Mouse (Mus musculus) natural killer cell, adult 2 months (primary cell): ENCODE data around the gene Krt42.
A peak's percentile ranks its signal among the peaks of the same experiment; 100 is the strongest.
"Not testable (repeated sequence)": the region's sequence is repeated elsewhere in the genome, so short reads cannot be mapped to it uniquely, and the experiment has no call there.

Source experiments
- DNase-seq, 2 experiments: peaks; one replicate each; pipeline ENCODE4 v3.0.0; 2022; ENCODE audit warnings: low spot score in 2 of 2

The Krt42 gene

DNA sequence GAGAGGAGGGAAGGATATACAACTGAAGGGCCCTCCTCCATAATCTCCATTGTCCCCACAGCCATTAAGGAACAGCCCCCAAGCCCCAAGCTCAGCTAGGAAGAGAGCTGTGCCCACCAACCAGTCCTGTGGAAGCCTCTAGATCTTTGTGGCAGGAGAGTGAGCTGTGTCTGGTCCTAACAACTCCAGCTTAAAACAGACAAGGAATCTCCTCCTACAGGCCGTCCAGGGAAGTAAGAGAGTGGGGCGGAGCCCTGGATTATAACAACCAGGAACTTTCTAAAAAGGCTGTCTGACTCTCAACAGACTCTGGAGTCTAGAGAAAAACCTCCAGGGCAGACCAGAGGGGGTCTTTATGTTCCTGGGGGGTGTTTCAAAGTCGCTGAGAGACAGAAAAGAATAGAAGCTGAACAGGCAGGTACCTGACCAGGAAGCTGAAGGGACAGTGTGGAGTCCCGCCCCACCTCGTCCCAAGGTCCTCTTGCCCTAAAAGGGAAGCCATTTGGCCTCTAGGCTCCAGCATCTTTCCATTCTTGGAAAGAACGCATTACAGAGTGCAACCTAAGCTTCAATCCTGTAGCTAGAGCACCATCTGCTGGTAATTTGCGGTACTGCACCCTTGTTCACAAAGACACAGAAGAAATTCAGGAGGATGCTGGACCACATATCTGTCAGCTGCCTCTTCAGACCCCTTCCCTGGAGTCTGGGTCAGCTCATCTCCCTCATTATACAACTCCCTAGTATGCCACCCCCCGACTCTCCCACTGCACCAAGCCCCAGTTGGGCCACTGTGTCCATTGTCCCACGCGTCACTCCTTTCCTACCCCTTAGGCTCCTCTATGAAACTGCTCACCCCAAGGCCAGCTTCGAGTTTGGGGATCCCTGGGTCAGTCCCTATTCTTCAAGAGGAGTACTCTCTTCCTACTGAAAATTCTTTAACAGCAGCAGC is 12.2 kb upstream of the Krt42 start:
- peak; percentile 54 to 71 for DNase-seq

GRCm38 (mm10) chr11:100278759-100279158 is 9.1 kb upstream of the Krt42 start:
- DNase-seq = no peak

GRCm38 (mm10) chr11:100277726-100278480 is 8.2 kb upstream of the Krt42 start:
- no peak for DNase-seq

DNA sequence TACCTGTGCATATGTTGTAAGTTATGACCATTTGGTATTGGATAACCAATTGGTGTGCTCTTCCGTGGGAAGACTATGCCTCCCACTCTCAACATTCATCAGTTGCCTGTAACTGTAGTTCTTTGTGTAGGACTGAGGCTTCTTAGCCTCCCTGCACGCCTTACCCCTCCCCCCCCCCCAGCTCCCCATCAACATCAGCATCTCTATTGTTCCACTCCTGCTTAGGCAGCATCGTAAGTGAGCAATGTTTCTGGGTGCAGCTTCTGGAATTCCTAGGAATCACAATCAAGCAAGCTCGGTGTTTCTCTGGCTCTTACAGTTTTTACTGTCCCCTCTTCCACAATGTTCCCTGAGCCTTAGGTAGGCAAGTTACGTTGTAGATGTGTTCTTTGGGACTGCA is 5.8 kb upstream of the Krt42 start:
- DNase-seq = no peak

DNA sequence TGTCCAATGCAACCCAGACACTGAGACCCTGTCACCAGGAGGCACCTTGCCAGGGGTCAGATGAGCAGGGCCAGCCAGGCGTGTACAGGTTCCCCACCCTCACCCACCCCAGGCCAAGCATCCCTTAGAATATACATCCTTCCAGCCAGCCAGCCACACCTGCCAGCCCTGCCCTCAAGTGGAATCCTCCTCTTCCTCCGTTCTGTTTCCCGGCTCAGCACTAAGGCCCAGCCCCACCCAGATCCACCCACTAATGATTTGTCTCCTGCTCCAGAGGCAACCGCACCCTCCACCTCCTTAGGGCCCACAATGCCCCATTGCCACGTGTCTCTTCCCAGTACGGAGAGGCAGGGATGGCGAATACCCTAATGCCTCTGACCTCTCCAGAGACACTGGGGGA is 5.0 kb upstream of the Krt42 start:
- DNase-seq = no peak

DNA sequence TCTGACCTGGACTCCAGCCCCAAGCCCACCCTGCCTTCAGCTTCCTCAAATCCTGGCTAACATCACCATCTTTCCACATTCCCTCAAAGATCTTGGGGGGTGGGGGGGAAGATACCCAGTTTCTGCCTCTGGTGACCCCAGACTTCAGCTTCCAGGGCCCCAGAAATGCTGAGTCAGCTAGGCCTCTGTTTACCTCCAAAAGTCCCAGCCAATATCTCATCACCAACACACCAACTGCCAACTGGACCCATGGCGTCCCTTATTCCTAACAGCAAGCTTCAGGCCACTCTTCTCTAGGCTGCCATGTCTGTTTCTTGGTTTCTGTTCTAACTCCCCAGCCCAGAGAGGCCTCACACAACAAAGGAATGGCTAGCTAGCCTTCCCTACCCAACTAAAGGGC is 2.2 kb upstream of the Krt42 start:
- no peak for DNase-seq

DNA sequence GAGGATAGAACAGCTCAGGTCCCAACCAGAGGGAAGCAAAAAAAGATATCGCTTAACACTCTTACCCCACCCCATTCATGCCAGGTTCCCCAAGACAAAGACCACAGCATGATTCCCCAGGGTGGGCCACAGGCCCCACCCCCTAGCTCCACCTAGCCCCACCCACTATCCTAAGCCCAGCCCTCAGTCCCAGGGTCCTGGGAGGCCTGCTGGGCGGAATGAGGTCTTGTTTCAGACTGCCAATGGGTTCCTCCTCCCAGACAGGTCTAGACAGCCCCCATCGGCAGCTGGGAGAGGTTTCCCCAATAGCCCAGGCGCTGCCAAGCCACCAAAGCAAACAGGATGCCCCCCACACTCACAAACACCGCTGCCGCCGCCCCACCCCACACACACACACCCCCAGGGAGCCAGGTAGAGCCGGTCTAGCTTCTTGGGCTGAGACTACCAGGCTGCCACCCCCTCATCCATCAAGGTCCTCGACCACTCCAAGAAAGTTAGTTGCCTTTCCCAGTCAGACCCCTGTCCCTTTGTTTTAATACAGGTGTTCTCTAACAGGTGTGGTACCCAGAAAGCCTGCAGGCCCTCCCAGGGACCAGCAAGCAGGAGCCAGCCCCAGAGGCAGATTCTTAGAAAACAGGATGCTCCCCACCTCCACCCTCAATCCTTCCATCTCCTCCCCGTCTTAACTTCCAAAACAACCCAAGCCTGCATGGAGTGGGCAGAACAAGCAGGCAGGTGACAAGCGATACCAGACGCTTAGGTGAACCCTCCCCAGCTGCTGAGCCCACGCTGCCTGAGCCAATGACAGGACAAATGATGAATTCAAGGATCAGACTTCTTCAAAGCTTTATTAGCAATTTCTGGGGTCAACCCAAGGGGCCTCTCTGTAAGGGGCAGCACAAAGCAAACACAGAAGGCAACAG is 7.4 kb downstream of the Krt42 start:
- no peak for DNase-seq

DNA sequence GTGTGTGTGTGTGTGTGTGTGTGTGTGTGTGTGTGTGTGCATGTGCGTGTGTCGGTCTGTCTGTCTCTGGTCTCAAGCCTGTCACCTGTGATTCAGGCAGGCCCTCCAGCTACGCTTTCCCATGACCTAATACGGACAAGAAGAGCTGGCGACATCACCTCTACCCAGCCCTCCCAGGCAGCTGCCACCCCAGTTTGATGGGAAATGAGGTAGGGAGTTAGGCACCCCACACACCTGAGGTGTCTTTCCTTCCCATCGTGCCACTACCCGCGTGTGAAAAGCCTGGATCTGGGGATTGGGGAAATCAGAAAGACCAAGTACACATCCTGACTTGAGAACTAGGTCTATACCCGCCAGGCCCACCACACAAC is 8.5 kb downstream of the Krt42 start:
- DNase-seq = no peak

- no peak for DNase-seq
Measured at GRCm38 (mm10) chr11:100260514-100261234, 9.0 kb downstream of the Krt42 start, which contains the start of gene Krt17. TSS of gene Krt17 (minus strand) at chr11:100261029.

DNA sequence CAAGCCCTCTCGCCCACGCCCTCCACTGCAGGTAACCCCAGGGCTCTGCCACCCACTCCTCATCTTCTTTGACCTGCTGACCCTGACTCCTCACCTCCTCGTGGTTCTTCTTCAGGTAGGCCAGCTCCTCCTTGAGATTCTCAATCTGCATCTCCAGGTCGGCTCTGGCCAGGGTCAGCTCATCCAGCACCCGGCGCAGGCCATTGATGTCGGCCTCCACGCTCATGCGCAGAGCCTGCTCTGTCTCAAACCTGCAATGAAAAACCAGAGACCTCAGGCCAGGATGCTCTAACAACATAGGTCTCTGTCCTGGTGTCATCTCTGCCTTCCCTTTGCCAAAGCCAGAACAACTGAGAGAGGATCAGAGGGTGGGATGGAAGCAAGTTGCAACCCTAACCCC is 10.6 kb downstream of the Krt42 start:
- no peak for DNase-seq

DNA sequence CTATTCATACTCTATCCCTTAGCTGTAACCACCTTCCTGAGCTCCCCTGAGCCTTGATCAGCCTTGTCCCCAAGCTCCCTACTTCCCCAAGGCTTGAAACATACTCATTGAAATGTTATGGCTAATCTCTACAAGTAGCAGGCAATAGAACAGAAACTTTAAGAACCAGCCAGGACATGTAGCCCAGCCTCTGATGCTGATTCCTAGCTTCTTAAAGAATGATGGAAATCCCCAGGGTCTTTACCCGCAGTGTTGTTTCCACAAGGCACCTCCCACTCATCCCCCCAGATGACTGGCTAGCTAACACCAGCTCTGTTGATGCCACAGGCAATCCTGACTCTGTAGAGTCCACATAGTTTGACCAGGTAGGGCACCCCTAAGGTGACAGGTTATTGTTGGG is 11.7 kb downstream of the Krt42 start:
- no peak for DNase-seq

DNA sequence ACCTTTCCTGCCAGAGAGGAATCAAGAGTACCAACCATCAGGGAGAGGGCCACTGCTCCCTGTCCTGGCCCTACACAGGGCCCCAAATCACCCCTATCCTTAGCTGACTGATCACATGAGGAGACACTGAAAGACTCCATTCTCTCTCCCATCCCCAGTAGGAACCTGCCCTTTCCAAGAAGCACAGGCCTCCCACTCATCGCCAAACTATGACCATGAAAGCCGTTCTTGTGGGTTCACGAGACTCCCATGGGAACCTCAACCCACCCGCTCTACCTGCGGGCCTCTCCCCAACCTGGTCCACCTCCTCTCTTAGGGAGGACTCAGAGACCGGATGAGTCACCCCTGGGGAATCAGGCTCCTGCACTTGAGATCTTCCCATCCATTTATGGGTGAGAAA is 14.2 kb downstream of the Krt42 start:
- DNase-seq = no peak

DNA sequence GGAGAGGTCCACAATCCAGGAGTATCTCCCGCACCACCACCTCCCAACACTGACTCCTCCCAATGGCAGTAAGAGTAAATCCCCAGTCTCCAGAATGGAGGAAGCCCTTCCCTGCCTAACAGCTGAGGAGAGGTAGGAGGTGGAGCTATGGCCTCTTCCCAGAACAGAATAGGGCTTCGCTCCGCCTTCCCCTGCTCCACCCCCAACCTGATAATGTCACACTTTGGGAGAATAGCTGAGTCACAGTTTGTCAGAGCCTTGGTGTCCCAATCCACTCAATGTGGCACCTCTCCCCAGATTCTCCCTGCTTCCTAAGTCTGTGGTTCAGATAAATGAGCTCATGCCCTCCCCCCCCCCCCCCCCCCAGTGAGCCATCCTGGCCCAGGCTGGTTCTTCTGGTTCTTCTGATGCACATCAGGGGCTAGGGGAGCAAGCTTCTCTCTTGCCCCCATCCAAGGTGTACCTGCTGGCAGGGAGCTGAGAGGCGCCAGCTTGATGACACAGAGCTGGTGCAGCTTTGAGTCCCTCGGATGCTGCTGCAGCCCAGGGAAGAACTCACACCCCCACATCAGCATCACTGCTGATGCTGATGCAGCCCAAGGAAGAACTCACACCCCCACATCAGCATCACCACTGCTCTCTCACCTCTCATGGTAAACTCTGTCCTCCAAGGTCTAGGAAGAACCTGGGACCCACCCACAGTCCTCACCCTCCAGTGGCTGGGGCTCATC is 15.1 kb downstream of the Krt42 start:
- no peak for DNase-seq

DNA sequence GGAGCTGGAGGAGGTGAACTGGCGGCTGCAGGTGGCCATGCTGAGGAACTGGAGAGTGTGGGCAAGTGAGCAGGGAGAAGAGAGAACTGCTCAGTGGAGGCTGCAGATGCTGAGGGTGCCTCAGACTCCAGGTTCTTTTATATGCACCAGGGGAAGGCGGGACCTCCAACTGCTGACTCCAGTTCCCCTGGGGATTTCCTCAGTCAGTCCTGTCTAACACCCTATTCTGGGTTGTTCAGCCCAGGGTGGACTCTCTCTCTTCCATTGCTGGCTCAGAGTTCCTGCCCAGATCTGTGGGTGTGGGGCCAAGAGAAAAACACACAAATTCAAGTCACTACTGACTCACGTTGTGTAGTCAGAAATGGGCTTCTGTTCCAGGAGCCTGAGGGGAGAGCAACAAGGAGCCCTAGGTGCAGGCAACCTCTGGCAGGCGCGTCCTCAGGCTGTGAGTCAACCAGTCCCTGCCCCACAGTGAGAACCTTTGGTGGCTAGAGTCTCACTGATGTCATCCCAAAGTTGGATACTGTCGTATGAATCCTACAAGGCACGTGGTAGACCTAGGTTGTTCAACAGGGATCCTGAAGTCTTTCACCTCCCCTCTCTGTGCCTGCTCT is 20.7 kb downstream of the Krt42 start, which contains the start of gene Krt16:
Gene Krt16, minus strand, starts transcription at position 51 of the 614 bp plus-strand sequence.
- no peak for DNase-seq

- DNase-seq = not testable (repeated sequence)
Measured at GRCm38 (mm10) chr11:100246471-100246870, 23.2 kb downstream of the Krt42 start.

GRCm38 (mm10) chr11:100240272-100240671 is 29.4 kb downstream of the Krt42 start:
- not testable (repeated sequence) for DNase-seq

DNA sequence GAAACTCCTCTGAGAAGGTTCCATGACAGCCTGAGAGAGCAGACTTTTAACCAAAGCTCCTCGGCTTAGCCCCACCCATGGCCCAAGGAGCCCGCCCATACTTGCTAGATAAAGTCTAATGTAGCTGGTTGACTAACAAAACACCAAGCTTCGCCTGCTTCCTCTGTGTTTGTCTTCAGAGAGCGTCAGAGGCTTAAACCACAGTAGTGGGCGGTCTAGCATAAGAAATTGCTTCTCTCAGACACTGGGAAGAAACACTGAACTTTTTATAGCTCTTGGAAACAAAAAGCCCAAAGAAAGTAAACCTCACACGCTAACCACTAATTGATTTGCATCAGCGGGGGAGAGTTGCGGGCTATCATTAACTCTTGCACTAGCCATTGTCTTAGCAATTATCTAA is 47.9 kb downstream of the Krt42 start:
- no peak for DNase-seq

DNA sequence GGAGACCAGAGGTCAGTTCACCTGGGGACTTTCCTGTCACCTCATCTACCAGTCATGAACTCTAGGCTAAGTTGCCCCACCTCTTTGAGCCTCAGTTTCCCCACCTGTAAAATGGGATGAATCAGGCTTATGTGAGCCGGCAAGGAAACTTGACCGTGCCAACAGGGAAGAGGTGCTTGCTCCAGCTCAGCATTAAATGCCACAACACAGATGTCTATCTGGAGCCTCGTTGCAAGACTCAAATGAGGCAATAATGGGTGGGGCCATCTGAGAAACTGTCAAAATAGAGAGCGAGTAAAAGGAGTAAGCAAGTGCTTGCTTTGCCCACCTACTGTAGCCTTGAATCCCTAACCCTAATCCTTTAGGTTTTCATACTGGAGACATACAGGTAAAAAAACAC is 50.4 kb downstream of the Krt42 start:
- no peak for DNase-seq
